Mouse (Mus musculus) kidney, embryonic 15.5 days (tissue): ENCODE measurements around the gene Magi2. TPM values are rescaled to one million over a fixed set of nuclear protein-coding genes. Genes with fewer than 3 reads are reported as not detected.

Experiments used
- ATAC-seq: fragments of 200-750 bp; cut with Nextera tagmentation; replicated peaks from 2 replicates; pipeline ENCODE4 v1.8.0; 2017; ENCODE audit warnings: moderate TSS enrichment; ENCODE audit not compliant: low FRiP score
- H3K27ac ChIP-seq: fragments of 300-500 bp; sonication (generic); 2 replicates; pipeline ENCODE4 v1.5.1; 2015; ENCODE audit warnings: mild to moderate bottlenecking, inconsistent platforms
- H3K27me3 ChIP-seq: fragments of 300-500 bp; sonication (generic); 2 replicates; pipeline ENCODE4 v1.6.1; 2015; ENCODE audit warnings: inconsistent platforms
- H3K36me3 ChIP-seq: fragments of 300-500 bp; sonication (generic); 2 replicates; pipeline ENCODE4 v1.6.1; 2015; ENCODE audit warnings: inconsistent platforms
- H3K4me1 ChIP-seq: fragments of 300-500 bp; sonication (generic); 2 replicates; pipeline ENCODE4 v1.6.1; 2015; ENCODE audit warnings: inconsistent platforms
- H3K4me2 ChIP-seq: fragments of 300-500 bp; sonication (generic); 2 replicates; pipeline ENCODE4 v1.6.1; 2015; ENCODE audit warnings: moderate library complexity, mild to moderate bottlenecking, inconsistent platforms
- H3K4me3 ChIP-seq: fragments of 300-500 bp; sonication (generic); replicated peaks from 2 replicates; pipeline ENCODE4 v1.5.1; 2015; ENCODE audit warnings: mild to moderate bottlenecking, inconsistent platforms
- H3K9ac ChIP-seq: fragments of 300-500 bp; sonication (generic); 2 replicates; pipeline ENCODE4 v1.6.1; 2015; ENCODE audit warnings: mild to moderate bottlenecking, inconsistent platforms
- H3K9me3 ChIP-seq: fragments of 300-500 bp; sonication (generic); replicated peaks from 2 replicates; pipeline ENCODE4 v1.6.1; 2016; ENCODE audit warnings: inconsistent platforms
- WGBS: fragments of 180-500 bp; shearing (Covaris S2); methylation state at CpG from one replicate; pipeline ENCODE4 v1.1.7; 2015; ENCODE audit warnings: mixed read lengths; 5-methylcytosine and 5-hydroxymethylcytosine counted together
- polyA plus RNA-seq: library from polyadenylated mRNA; unstranded; fragments of >200 nt; fragmentation: Nextera tagmentation; extraction: Ambion mirVana; gene quantifications from 2 replicates; pipeline ENCODE4 v1.2.1, GENCODE M21; 2015

Gene Magi2
- 18.6 and 18.7 TPM in 2 replicates for polyA plus RNA-seq

- WGBS, result 0% methylated on average over 20 of the region's 26 CpGs
Observed at GRCm38 (mm10) chr5:19226866-19227243, at the start of gene Magi2. TSS of gene Magi2 (plus strand) at chr5:19227036.

GRCm38 (mm10) chr5:19178594-19178993 is 48.2 kb upstream of the Magi2 start:
- H3K36me3 ChIP-seq, result no peaks in the 10 kb centered on the region
- H3K27ac ChIP-seq, result no peak overlapping the region
- no peak overlapping the region for H3K4me3 ChIP-seq
- WGBS, result 73% methylated on average over 6 of the region's 6 CpGs
- H3K9ac ChIP-seq, result no peak overlapping the region
- ATAC-seq, result no peak
- H3K4me2 ChIP-seq, result no peak overlapping the region
- no peaks in the 10 kb centered on the region for H3K9me3 ChIP-seq
- no peaks in the 10 kb centered on the region for H3K27me3 ChIP-seq
- H3K4me1 ChIP-seq, result no peaks in the 10 kb centered on the region

More at GRCm38 (mm10) chr5:19226866-19227243, at the start of gene Magi2:
- H3K27ac ChIP-seq, result peak within 1 kb of the TSS; percentile 70
- H3K27me3 ChIP-seq, result peaks cover 14% of the 10 kb centered on the region
- H3K4me2 ChIP-seq, result peak within 1 kb of the TSS; percentile 97
- no peaks in the 10 kb centered on the region for H3K9me3 ChIP-seq
- peaks cover 25% of the 10 kb centered on the region for H3K4me1 ChIP-seq
- peak; percentile 63 for ATAC-seq
- H3K9ac ChIP-seq, result peak within 1 kb of the TSS; percentile 58
- no peaks in the 10 kb centered on the region for H3K36me3 ChIP-seq
- H3K4me3 ChIP-seq, result peak within 1 kb of the TSS; percentile 66

GRCm38 (mm10) chr5:19186175-19186574 is 40.7 kb upstream of the Magi2 start:
- Histone ChIP-seq H3K27ac (no peak overlapping the region), H3K4me1 (no peaks in the 10 kb centered on the region), H3K9me3 (no peaks in the 10 kb centered on the region), H3K4me2 (no peak overlapping the region), H3K27me3 (no peaks in the 10 kb centered on the region), H3K36me3 (no peaks in the 10 kb centered on the region), H3K4me3 (no peak overlapping the region), H3K9ac (no peak overlapping the region)
- 87% methylated on average over 2 of the region's 2 CpGs for WGBS
- ATAC-seq, result no peak

- H3K27me3 ChIP-seq, result no peaks in the 10 kb centered on the region
- H3K36me3 ChIP-seq, result no peaks in the 10 kb centered on the region
- H3K4me1 ChIP-seq, result no peaks in the 10 kb centered on the region
- no peak overlapping the region for H3K4me2 ChIP-seq
- no peak overlapping the region for H3K9ac ChIP-seq
- no peak overlapping the region for H3K27ac ChIP-seq
- H3K9me3 ChIP-seq, result no peaks in the 10 kb centered on the region
- no peak overlapping the region for H3K4me3 ChIP-seq
- ATAC-seq, result no peak
- WGBS, result 61% methylated on average over 3 of the region's 3 CpGs
Observed at GRCm38 (mm10) chr5:19211665-19212064, 15.2 kb upstream of the Magi2 start.

- peak; percentile 95 for ATAC-seq
- H3K9me3 ChIP-seq, result no peaks in the 10 kb centered on the region
- peak overlapping the region; percentile 70 for H3K27ac ChIP-seq
- peaks cover 25% of the 10 kb centered on the region for H3K4me1 ChIP-seq
- peak overlapping the region; percentile 97 for H3K4me2 ChIP-seq
- no peaks in the 10 kb centered on the region for H3K36me3 ChIP-seq
- WGBS, result under 1% methylated on average over 50 of the region's 51 CpGs
- H3K27me3 ChIP-seq, result peaks cover 14% of the 10 kb centered on the region
- H3K9ac ChIP-seq, result peak overlapping the region; percentile 58
- H3K4me3 ChIP-seq, result peak overlapping the region; percentile 66
Observed at GRCm38 (mm10) chr5:19226144-19226865, 531 bp upstream of the Magi2 start.

- Histone ChIP-seq H3K36me3 (no peaks in the 10 kb centered on the region), H3K4me3 (peak overlapping the region; percentile 66), H3K9ac (peak overlapping the region; percentile 58), H3K9me3 (no peaks in the 10 kb centered on the region), H3K27me3 (peaks cover 14% of the 10 kb centered on the region), H3K4me1 (peaks cover 25% of the 10 kb centered on the region), H3K4me2 (peak overlapping the region; percentile 97), H3K27ac (peak overlapping the region; percentile 70)
- WGBS, result under 1% methylated on average over 21 of the region's 21 CpGs
- ATAC-seq, result no peak; the same call in none of the 2 replicates
Observed at GRCm38 (mm10) chr5:19227281-19227680, 445 bp downstream of the Magi2 start.

GRCm38 (mm10) chr5:19227791-19228331 is 1.0 kb downstream of the Magi2 start:
- 0% methylated on average over 14 of the region's 14 CpGs for WGBS
- H3K9ac ChIP-seq, result peak overlapping the region; percentile 58; the same call in 1 of the 2 replicates
- H3K36me3 ChIP-seq, result no peaks in the 10 kb centered on the region
- H3K4me2 ChIP-seq, result peak overlapping the region; percentile 97
- no peaks in the 10 kb centered on the region for H3K9me3 ChIP-seq
- peak overlapping the region; percentile 70; the same call in 1 of the 2 replicates for H3K27ac ChIP-seq
- H3K4me1 ChIP-seq, result peaks cover 25% of the 10 kb centered on the region
- H3K27me3 ChIP-seq, result peaks cover 14% of the 10 kb centered on the region
- ATAC-seq, result 0 out of 2 replicates have a peak, but pooled peaks have one; percentile 24
- peak overlapping the region; percentile 66 for H3K4me3 ChIP-seq

- Histone ChIP-seq H3K4me1 (no peaks in the 10 kb centered on the region), H3K9ac (no peak overlapping the region), H3K27me3 (no peaks in the 10 kb centered on the region), H3K9me3 (no peaks in the 10 kb centered on the region), H3K4me2 (no peak overlapping the region), H3K4me3 (no peak overlapping the region), H3K27ac (no peak overlapping the region), H3K36me3 (no peaks in the 10 kb centered on the region)
- no peak for ATAC-seq
Observed at GRCm38 (mm10) chr5:19241797-19242196, 15.0 kb downstream of the Magi2 start.

- Histone ChIP-seq H3K4me1 (no peaks in the 10 kb centered on the region), H3K36me3 (no peaks in the 10 kb centered on the region), H3K9ac (no peak overlapping the region), H3K4me3 (no peak overlapping the region), H3K4me2 (no peak overlapping the region), H3K9me3 (no peaks in the 10 kb centered on the region), H3K27me3 (no peaks in the 10 kb centered on the region), H3K27ac (no peak overlapping the region)
- 62% methylated on average over 2 of the region's 2 CpGs for WGBS
- no peak for ATAC-seq
Observed at GRCm38 (mm10) chr5:19246426-19246825, 19.6 kb downstream of the Magi2 start.

- Histone ChIP-seq H3K4me1 (no peaks in the 10 kb centered on the region), H3K27me3 (no peaks in the 10 kb centered on the region), H3K9me3 (no peaks in the 10 kb centered on the region), H3K27ac (no peak overlapping the region), H3K36me3 (no peaks in the 10 kb centered on the region), H3K4me3 (no peak overlapping the region), H3K9ac (no peak overlapping the region), H3K4me2 (no peak overlapping the region)
- 82% methylated on average over 3 of the region's 3 CpGs for WGBS
- ATAC-seq, result no peak
Observed at GRCm38 (mm10) chr5:19247266-19247665, 20.4 kb downstream of the Magi2 start.

GRCm38 (mm10) chr5:19262816-19263215 is 36.0 kb downstream of the Magi2 start:
- H3K36me3 ChIP-seq, result no peaks in the 10 kb centered on the region
- WGBS, result 63% methylated on average over 5 of the region's 5 CpGs
- H3K9ac ChIP-seq, result no peak overlapping the region
- H3K27ac ChIP-seq, result no peak overlapping the region
- H3K4me2 ChIP-seq, result no peak overlapping the region
- no peaks in the 10 kb centered on the region for H3K4me1 ChIP-seq
- no peaks in the 10 kb centered on the region for H3K27me3 ChIP-seq
- H3K9me3 ChIP-seq, result no peaks in the 10 kb centered on the region
- no peak for ATAC-seq
- no peak overlapping the region for H3K4me3 ChIP-seq

- WGBS, result 79% methylated on average over 2 of the region's 2 CpGs
- Histone ChIP-seq H3K27ac (no peak overlapping the region), H3K4me1 (no peaks in the 10 kb centered on the region), H3K4me2 (no peak overlapping the region), H3K9ac (no peak overlapping the region), H3K27me3 (no peaks in the 10 kb centered on the region), H3K36me3 (no peaks in the 10 kb centered on the region), H3K4me3 (no peak overlapping the region), H3K9me3 (no peaks in the 10 kb centered on the region)
- ATAC-seq, result no peak
Observed at GRCm38 (mm10) chr5:19264627-19265026, 37.8 kb downstream of the Magi2 start.
